Mouse (Mus musculus): Measurements from ENCODE around the gene Hmgn2. TPM values are rescaled to one million over a fixed set of nuclear protein-coding genes. Genes with fewer than 3 reads are reported as not detected.
A peak's percentile ranks its signal among the peaks of the same experiment; 100 is the strongest.

Hmgn2 gene
- polyA plus RNA-seq, 1 experiment, result 320 TPM

- no peak overlapping the region for H3K4me3 ChIP-seq (replicated peaks; ENCODE audit: control insufficient read depth, low read depth, low read length)
- H3K27ac ChIP-seq (ENCODE audit: control insufficient read depth, insufficient read depth, low read depth, low read length, poor library complexity), result no peak overlapping the region
- TF ChIP-seq POLR2A (IDR thresholded peaks at IDR 0.05; ENCODE audit: borderline replicate concordance, control insufficient read depth, low read depth, low read length) (no peak), CTCF (IDR thresholded peaks at IDR 0.05; ENCODE audit: control insufficient read depth, insufficient read depth, low read length) (no peak)
- H3K4me1 ChIP-seq (ENCODE audit: control insufficient read depth, insufficient read depth, low read length), result no peaks in the 10 kb centered on the region; the same call in 1 of the 2 replicates
- WGBS, result 85% methylated on average over 3 of the region's 3 CpGs
Observed at GRCm38 (mm10) chr4:134006845-134007244, 38.4 kb upstream of the Hmgn2 start.

GRCm38 (mm10) chr4:134005581-134006358 lies 37.3 kb upstream of the Hmgn2 start:
- TF ChIP-seq POLR2A (IDR thresholded peaks at IDR 0.05; ENCODE audit: borderline replicate concordance, control insufficient read depth, low read depth, low read length) (no peak), CTCF (IDR thresholded peaks at IDR 0.05; ENCODE audit: control insufficient read depth, insufficient read depth, low read length) (no peak)
- H3K27ac ChIP-seq (ENCODE audit: control insufficient read depth, insufficient read depth, low read depth, low read length, poor library complexity), result no peak overlapping the region
- H3K4me1 ChIP-seq (ENCODE audit: control insufficient read depth, insufficient read depth, low read length), result no peaks in the 10 kb centered on the region; the same call in 1 of the 2 replicates
- H3K4me3 ChIP-seq (replicated peaks; ENCODE audit: control insufficient read depth, low read depth, low read length), result no peak overlapping the region
- WGBS, result 34% methylated on average over 12 of the region's 12 CpGs

- Histone ChIP-seq H3K27ac (ENCODE audit: control insufficient read depth, insufficient read depth, low read depth, low read length, poor library complexity) (no peak overlapping the region), H3K4me1 (ENCODE audit: control insufficient read depth, insufficient read depth, low read length) (no peaks in the 10 kb centered on the region; the same call in 1 of the 2 replicates), H3K4me3 (replicated peaks; ENCODE audit: control insufficient read depth, low read depth, low read length) (no peak overlapping the region)
- TF ChIP-seq POLR2A (IDR thresholded peaks at IDR 0.05; ENCODE audit: borderline replicate concordance, control insufficient read depth, low read depth, low read length) (no peak), CTCF (IDR thresholded peaks at IDR 0.05; ENCODE audit: control insufficient read depth, insufficient read depth, low read length) (no peak)
- 80% methylated on average over 5 of the region's 5 CpGs for WGBS
Observed at GRCm38 (mm10) chr4:134002903-134003302, 34.5 kb upstream of the Hmgn2 start.

- Histone ChIP-seq H3K4me1 (ENCODE audit: control insufficient read depth, insufficient read depth, low read length) (no peaks in the 10 kb centered on the region; the same call in 1 of the 2 replicates), H3K4me3 (replicated peaks; ENCODE audit: control insufficient read depth, low read depth, low read length) (no peak overlapping the region), H3K27ac (ENCODE audit: control insufficient read depth, insufficient read depth, low read depth, low read length, poor library complexity) (no peak overlapping the region)
- no peak for TF ChIP-seq CTCF (IDR thresholded peaks at IDR 0.05; ENCODE audit: control insufficient read depth, insufficient read depth, low read length)
- TF ChIP-seq POLR2A (IDR thresholded peaks at IDR 0.05; ENCODE audit: borderline replicate concordance, control insufficient read depth, low read depth, low read length), result no peak
- 48% methylated on average over 4 of the region's 4 CpGs for WGBS
Observed at GRCm38 (mm10) chr4:134002246-134002645, 33.8 kb upstream of the Hmgn2 start.

GRCm38 (mm10) chr4:134001710-134002109 lies 33.3 kb upstream of the Hmgn2 start:
- H3K4me1 ChIP-seq (ENCODE audit: control insufficient read depth, insufficient read depth, low read length), result no peaks in the 10 kb centered on the region; the same call in 1 of the 2 replicates
- 70% methylated on average over 10 of the region's 10 CpGs for WGBS
- H3K4me3 ChIP-seq (replicated peaks; ENCODE audit: control insufficient read depth, low read depth, low read length), result no peak overlapping the region
- TF ChIP-seq CTCF (IDR thresholded peaks at IDR 0.05; ENCODE audit: control insufficient read depth, insufficient read depth, low read length) (no peak), POLR2A (IDR thresholded peaks at IDR 0.05; ENCODE audit: borderline replicate concordance, control insufficient read depth, low read depth, low read length) (no peak)
- H3K27ac ChIP-seq (ENCODE audit: control insufficient read depth, insufficient read depth, low read depth, low read length, poor library complexity), result no peak overlapping the region

GRCm38 (mm10) chr4:134000466-134001438 lies 32.3 kb upstream of the Hmgn2 start, which contains the start of gene Dhdds:
Gene Dhdds, minus strand, starts transcription at chr4:134000918.
- TF ChIP-seq POLR2A (IDR thresholded peaks at IDR 0.05; ENCODE audit: borderline replicate concordance, control insufficient read depth, low read depth, low read length), result 0 out of 2 replicates have a peak, but pooled peaks have one; percentile 22
- TF ChIP-seq CTCF (IDR thresholded peaks at IDR 0.05; ENCODE audit: control insufficient read depth, insufficient read depth, low read length), result no peak
- Histone ChIP-seq H3K4me1 (ENCODE audit: control insufficient read depth, insufficient read depth, low read length) (no peaks in the 10 kb centered on the region; the same call in 1 of the 2 replicates), H3K27ac (ENCODE audit: control insufficient read depth, insufficient read depth, low read depth, low read length, poor library complexity) (peak within 1 kb of the TSS; percentile 71), H3K4me3 (replicated peaks; ENCODE audit: control insufficient read depth, low read depth, low read length) (peak within 1 kb of the TSS; percentile 81)
- under 1% methylated on average over 49 of the region's 49 CpGs for WGBS

GRCm38 (mm10) chr4:133994697-133995096 lies 26.2 kb upstream of the Hmgn2 start:
- no peak for TF ChIP-seq CTCF (IDR thresholded peaks at IDR 0.05; ENCODE audit: control insufficient read depth, insufficient read depth, low read length)
- TF ChIP-seq POLR2A (IDR thresholded peaks at IDR 0.05; ENCODE audit: borderline replicate concordance, control insufficient read depth, low read depth, low read length), result no peak
- Histone ChIP-seq H3K4me1 (ENCODE audit: control insufficient read depth, insufficient read depth, low read length) (no peaks in the 10 kb centered on the region), H3K27ac (ENCODE audit: control insufficient read depth, insufficient read depth, low read depth, low read length, poor library complexity) (no peak overlapping the region), H3K4me3 (replicated peaks; ENCODE audit: control insufficient read depth, low read depth, low read length) (no peak overlapping the region)
- 86% methylated on average over 8 of the region's 8 CpGs for WGBS
